Mouse (Mus musculus) gastrocnemius, adult 18-20 months (tissue): ENCODE data around the gene Zc2hc1b. TPM values are rescaled to one million over a fixed set of nuclear protein-coding genes. Genes with fewer than 3 reads are reported as not detected.

Experiments used
- DNase-seq: peaks from one replicate; pipeline ENCODE4 v3.0.0; 2021; ENCODE audit warnings: low spot score
- total RNA-seq, 2 experiments: library from RNA; stranded (reverse); gene quantifications; 2 replicates each; pipeline ENCODE4 v1.2.3; 2021

The Zc2hc1b gene
- total RNA-seq, 2 experiments from 2014 or later = not detected

GRCm38 (mm10) chr10:13172798-13173221 is 5.0 kb downstream of the Zc2hc1b start:
- DNase-seq = no peak

- DNase-seq = no peak
These were observed 6.4 kb downstream of the Zc2hc1b start for GRCm38 (mm10) chr10:13171461-13171860.

- no peak for DNase-seq
These were observed 6.9 kb downstream of the Zc2hc1b start for GRCm38 (mm10) chr10:13170739-13171448.

GRCm38 (mm10) chr10:13168461-13168860 is 9.4 kb downstream of the Zc2hc1b start:
- no peak for DNase-seq

- no peak for DNase-seq
These were observed 15.8 kb downstream of the Zc2hc1b start for GRCm38 (mm10) chr10:13162031-13162430.

GRCm38 (mm10) chr10:13160913-13161312 is 16.9 kb downstream of the Zc2hc1b start:
- DNase-seq = no peak

GRCm38 (mm10) chr10:13155377-13155776 is 22.4 kb downstream of the Zc2hc1b start:
- no peak for DNase-seq

- DNase-seq = no peak
These were observed 24.9 kb downstream of the Zc2hc1b start for GRCm38 (mm10) chr10:13152811-13153364.

- peak; percentile 12 for DNase-seq
These were observed 26.5 kb downstream of the Zc2hc1b start for GRCm38 (mm10) chr10:13151353-13151752.

GRCm38 (mm10) chr10:13150435-13150834 is 27.4 kb downstream of the Zc2hc1b start:
- no peak for DNase-seq

- no peak for DNase-seq
These were observed 37.4 kb downstream of the Zc2hc1b start for GRCm38 (mm10) chr10:13140434-13140833.

- no peak for DNase-seq
These were observed 39.9 kb downstream of the Zc2hc1b start for GRCm38 (mm10) chr10:13137906-13138305.

- DNase-seq = no peak
These were observed 42.1 kb downstream of the Zc2hc1b start for GRCm38 (mm10) chr10:13135751-13136150.

GRCm38 (mm10) chr10:13135276-13135675 is 42.5 kb downstream of the Zc2hc1b start:
- DNase-seq = no peak

GRCm38 (mm10) chr10:13133850-13134249 is 44.0 kb downstream of the Zc2hc1b start:
- no peak for DNase-seq

GRCm38 (mm10) chr10:13127946-13128345 is 49.9 kb downstream of the Zc2hc1b start:
- no peak for DNase-seq

GRCm38 (mm10) chr10:13127335-13127734 is 50.5 kb downstream of the Zc2hc1b start:
- DNase-seq = peak; percentile 3

GRCm38 (mm10) chr10:13125811-13126210 is 52.0 kb downstream of the Zc2hc1b start:
- no peak for DNase-seq

- no peak for DNase-seq
These were observed 58.5 kb downstream of the Zc2hc1b start for GRCm38 (mm10) chr10:13119300-13119699.

- no peak for DNase-seq
These were observed 59.1 kb downstream of the Zc2hc1b start for GRCm38 (mm10) chr10:13118770-13119102.

- DNase-seq = no peak
These were observed 59.6 kb downstream of the Zc2hc1b start for GRCm38 (mm10) chr10:13118024-13118769.
